Mouse (Mus musculus): Measurements from ENCODE around the gene Ifit3b.

DNA sequence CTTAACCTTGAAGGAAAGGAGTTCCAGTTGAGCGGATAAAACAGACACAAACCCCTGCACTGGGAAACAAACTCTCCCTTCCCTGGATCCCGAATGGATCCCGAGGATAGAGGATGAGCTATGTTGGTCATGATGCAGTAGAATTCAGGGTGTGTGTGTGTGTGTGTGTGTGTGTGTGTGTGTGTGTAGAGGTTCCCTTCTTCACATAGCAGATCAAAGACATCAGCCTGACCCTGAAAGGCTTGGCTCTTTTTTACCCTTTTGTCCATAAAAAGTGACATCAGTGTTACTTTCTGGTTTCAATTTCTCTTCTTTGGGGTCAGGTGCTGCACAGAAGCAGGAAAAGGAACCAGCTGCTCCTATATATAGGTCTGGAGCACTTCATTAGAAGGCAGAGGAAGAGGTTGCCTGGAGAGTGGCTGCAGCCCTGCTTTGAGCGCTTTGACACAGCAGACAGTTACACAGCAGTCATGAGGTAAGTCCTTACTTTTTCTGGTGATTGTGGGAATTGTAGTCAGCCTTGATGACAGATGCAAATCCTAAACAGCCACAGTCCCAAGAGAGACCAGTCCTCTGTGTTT lies 37.8 kb upstream of the Ifit3b start:
- no peak for TF ChIP-seq POLR2A (IDR thresholded peaks at IDR 0.05; ENCODE audit: borderline replicate concordance, extremely low read depth, insufficient read depth, insufficient read length, poor library complexity, severe bottlenecking)
- no peak for TF ChIP-seq CTCF (IDR thresholded peaks at IDR 0.05; ENCODE audit: borderline replicate concordance, extremely low read depth, insufficient read depth, insufficient read length)

Data from brain, embryonic 14.5 days (tissue).